Mouse (Mus musculus) MEL (cell line): ENCODE results near the gene Ntng1. TPM values are rescaled to one million over a fixed set of nuclear protein-coding genes. Genes with fewer than 3 reads are reported as not detected.

Source experiments
- DNase-seq: peaks from one replicate; pipeline ENCODE4 v3.0.0; 2011; ENCODE audit warnings: low read depth, low spot score
- H3K27ac ChIP-seq: 2 replicates; pipeline ENCODE4 v1.5.1; 2012; ENCODE audit warnings: low read depth, mild to moderate bottlenecking, control low read depth, low read length, moderate library complexity; ENCODE audit not compliant: control insufficient read depth
- H3K27me3 ChIP-seq, 2 experiments: fragments of 150-350 bp in 1 of 2; sonication (generic) in 1 of 2; 2 replicates each; pipeline ENCODE4 v1.6.1; 2012; ENCODE audit warnings: low read length in 2 of 2, mild to moderate bottlenecking in 2 of 2, improper control_type of control experiment in 1 of 2, moderate library complexity in 1 of 2; ENCODE audit not compliant: insufficient read depth in 2 of 2, control insufficient read depth in 1 of 2
- H3K36me3 ChIP-seq, 2 experiments: 2 replicates each; pipeline ENCODE4 v1.6.1; 2012 to 2014; ENCODE audit warnings: low read length in 2 of 2, improper control_type of control experiment in 1 of 2, inconsistent platforms in 1 of 2, mild to moderate bottlenecking in 1 of 2; ENCODE audit not compliant: insufficient read depth in 2 of 2, control insufficient read depth in 1 of 2
- H3K4me1 ChIP-seq, 2 experiments: fragments of 150-350 bp in 1 of 2; sonication (generic) in 1 of 2; 2 replicates each; pipeline ENCODE4 v1.6.1; 2012; ENCODE audit warnings: low read length in 2 of 2, improper control_type of control experiment in 1 of 2, mild to moderate bottlenecking in 1 of 2; ENCODE audit not compliant: insufficient read depth in 2 of 2, control insufficient read depth in 1 of 2
- H3K4me3 ChIP-seq, 2 experiments: fragments of 150-350 bp in 1 of 2; sonication (generic) in 1 of 2; 2 replicates each; pipeline ENCODE4 v1.5.1; 2012; ENCODE audit warnings: low read depth in 2 of 2, low read length in 2 of 2, mild to moderate bottlenecking in 2 of 2, moderate library complexity in 2 of 2, control low read depth in 1 of 2, improper control_type of control experiment in 1 of 2; ENCODE audit not compliant: control insufficient read depth in 1 of 2, insufficient read depth in 1 of 2
- H3K79me2 ChIP-seq: 2 replicates; pipeline ENCODE4 v1.6.1; 2012; ENCODE audit warnings: mild to moderate bottlenecking, low read length, moderate library complexity; ENCODE audit not compliant: control insufficient read depth, poor library complexity, insufficient read depth
- H3K9ac ChIP-seq: 2 replicates; pipeline ENCODE4 v1.6.1; 2012; ENCODE audit warnings: low read depth, mild to moderate bottlenecking, control low read depth, low read length, moderate library complexity; ENCODE audit not compliant: control insufficient read depth, poor library complexity, severe bottlenecking
- H3K9me3 ChIP-seq: fragments of 150-350 bp; sonication (generic); replicated peaks from 2 replicates; pipeline ENCODE4 v1.6.1; 2012; ENCODE audit warnings: mild to moderate bottlenecking, low read length, improper control_type of control experiment, moderate library complexity; ENCODE audit not compliant: insufficient read depth
- CHD2 ChIP-seq: IDR thresholded peaks from 2 replicates; pipeline ENCODE4 v1.6.1; 2011; ENCODE audit warnings: low read length, improper control_type of control experiment
- CTCF ChIP-seq, 3 experiments: IDR thresholded peaks in 2 of 3; conservative IDR thresholded peaks in 1 of 3; 2 replicates each; pipeline ENCODE4 v1.5.1; 2011 to 2012; ENCODE audit warnings: low read length in 3 of 3, low read depth in 2 of 3, mild to moderate bottlenecking in 2 of 3, improper control_type of control experiment in 1 of 3, inconsistent platforms in 1 of 3, mixed read lengths in 1 of 3, moderate library complexity in 1 of 3; ENCODE audit not compliant: control insufficient read depth in 1 of 3, insufficient read depth in 1 of 3, poor library complexity in 1 of 3, severe bottlenecking in 1 of 3
- ELF1 ChIP-seq: IDR thresholded peaks from 2 replicates; pipeline ENCODE4 v1.6.1; 2014; ENCODE audit warnings: low read depth, mild to moderate bottlenecking, inconsistent platforms, low read length, improper control_type of control experiment, moderate library complexity
- JUND ChIP-seq: IDR thresholded peaks from 2 replicates; pipeline ENCODE4 v1.6.1; 2011; ENCODE audit warnings: low read depth, mild to moderate bottlenecking, improper control_type of control experiment, low read length
- MAFK ChIP-seq: IDR thresholded peaks from 2 replicates; pipeline ENCODE4 v1.6.1; 2011; ENCODE audit warnings: low read depth, mild to moderate bottlenecking, low read length, improper control_type of control experiment, borderline replicate concordance
- MEF2A ChIP-seq: IDR thresholded peaks from 2 replicates; pipeline ENCODE4 v1.6.1; 2014; ENCODE audit warnings: low read depth, mild to moderate bottlenecking, inconsistent platforms, low read length, improper control_type of control experiment; ENCODE audit not compliant: poor library complexity, insufficient replicate concordance, severe bottlenecking; ENCODE audit errors: extremely low read depth
- MYC ChIP-seq: IDR thresholded peaks from 2 replicates; pipeline ENCODE4 v1.6.1; 2011; ENCODE audit warnings: low read depth, mild to moderate bottlenecking, low read length, improper control_type of control experiment, moderate library complexity
- RAD21 ChIP-seq: IDR thresholded peaks from 2 replicates; pipeline ENCODE4 v1.6.1; 2011; ENCODE audit warnings: mild to moderate bottlenecking, low read depth, low read length, improper control_type of control experiment
- SIN3A ChIP-seq: IDR thresholded peaks from 2 replicates; pipeline ENCODE4 v1.6.1; 2012; ENCODE audit warnings: low read length, improper control_type of control experiment, inconsistent platforms
- SMC3 ChIP-seq: IDR thresholded peaks from 2 replicates; pipeline ENCODE4 v1.6.1; 2011; ENCODE audit warnings: low read depth, low read length, improper control_type of control experiment
- TBP ChIP-seq: IDR thresholded peaks from 2 replicates; pipeline ENCODE4 v1.8.0; 2011; ENCODE audit warnings: low read depth, low read length, improper control_type of control experiment
- TCF12 ChIP-seq: IDR thresholded peaks from 2 replicates; pipeline ENCODE4 v1.6.1; 2014; ENCODE audit warnings: low read depth, mild to moderate bottlenecking, inconsistent platforms, low read length, improper control_type of control experiment, moderate library complexity
- UBTF ChIP-seq: IDR thresholded peaks from 2 replicates; pipeline ENCODE4 v1.6.1; 2012; ENCODE audit warnings: low read depth, mild to moderate bottlenecking, inconsistent platforms, low read length, improper control_type of control experiment, moderate library complexity, borderline replicate concordance; ENCODE audit not compliant: insufficient read depth
- USF1 ChIP-seq: IDR thresholded peaks from 2 replicates; pipeline ENCODE4 v1.6.1; 2014; ENCODE audit warnings: low read depth, mild to moderate bottlenecking, inconsistent platforms, low read length, improper control_type of control experiment, moderate library complexity
- USF2 ChIP-seq, 2 experiments: IDR thresholded peaks; 2 replicates each; pipeline ENCODE4 v1.6.1; 2011 to 2012; ENCODE audit warnings: improper control_type of control experiment in 2 of 2, low read length in 2 of 2, borderline replicate concordance in 1 of 2, inconsistent platforms in 1 of 2, low read depth in 1 of 2, mild to moderate bottlenecking in 1 of 2; ENCODE audit not compliant: insufficient read depth in 1 of 2
- ZC3H11A ChIP-seq: IDR thresholded peaks from 2 replicates; pipeline ENCODE4 v1.6.1; 2012; ENCODE audit warnings: low read depth, mild to moderate bottlenecking, inconsistent platforms, low read length, improper control_type of control experiment
- polyA plus RNA-seq, 2 experiments: library from polyadenylated mRNA; stranded (reverse) in 1 of 2; unstranded in 1 of 2; fragments of >175 nt in 1 of 2; fragments of >200 nt in 1 of 2; gene quantifications; 2 replicates each; pipeline versions ENCODE4 v1.2.1 to v1.2.4; 2012; ENCODE audit warnings: low replicate concordance in 2 of 2, low read depth in 1 of 2; ENCODE audit not compliant: insufficient read length in 2 of 2, insufficient read depth in 1 of 2, missing spikeins in 1 of 2
- total RNA-seq: library from RNA; depleted of rRNA; stranded (reverse); fragments of 300-350 nt; gene quantifications from 2 replicates; pipeline ENCODE4 v1.2.3, GENCODE M21; 2012

Gene Ntng1
- total and polyA plus RNA-seq, 3 experiments = not detected

GRCm38 (mm10) chr3:109917926-109918694, 225.7 kb downstream of the Ntng1 start:
- no peaks in the 10 kb centered on the region for H3K79me2 ChIP-seq
- H3K27me3 ChIP-seq = no peaks in the 10 kb centered on the region
- DNase-seq = no peak
- no peaks in the 10 kb centered on the region for H3K36me3 ChIP-seq
- no peak overlapping the region for H3K27ac ChIP-seq
- H3K9me3 ChIP-seq = no peaks in the 10 kb centered on the region
- TF ChIP-seq TBP = no peak
- TF ChIP-seq JUND = no peak
- TF ChIP-seq MAFK = no peak
- TF ChIP-seq SMC3 = no peak
- TF ChIP-seq ELF1 = no peak
- TF ChIP-seq USF1 = no peak
- TF ChIP-seq ZC3H11A = no peak
- no peak for TF ChIP-seq SIN3A
- TF ChIP-seq USF2 (IDR thresholded peaks at IDR 0.05; ENCODE audit: borderline replicate concordance in 1 of 2, insufficient read depth in 1 of 2, low read depth in 1 of 2, low read length in 2 of 2) = no peak
- TF ChIP-seq UBTF = no peak
- no peak for TF ChIP-seq CTCF (IDR thresholded peaks at IDR 0.05 in 2 of 3, conservative IDR thresholded peaks at IDR 0.05 in 1 of 3; ENCODE audit: control insufficient read depth in 1 of 3, insufficient read depth in 1 of 3, low read depth in 2 of 3, low read length in 3 of 3, poor library complexity in 1 of 3, severe bottlenecking in 1 of 3)
- TF ChIP-seq, all 39 proteins: peak for 0
- no peaks in the 10 kb centered on the region for H3K4me1 ChIP-seq
- no peak overlapping the region for H3K4me3 ChIP-seq
- no peak overlapping the region for H3K9ac ChIP-seq

- no peak for DNase-seq
- Histone ChIP-seq H3K27me3 (no peaks in the 10 kb centered on the region), H3K27ac (no peak overlapping the region), H3K36me3 (no peaks in the 10 kb centered on the region), H3K4me1 (no peaks in the 10 kb centered on the region), H3K9me3 (no peaks in the 10 kb centered on the region), H3K4me3 (no peak overlapping the region), H3K79me2 (no peaks in the 10 kb centered on the region), H3K9ac (no peak overlapping the region)
- TF ChIP-seq CHD2 (no peak), MYC (no peak), RAD21 (no peak), TCF12 (no peak), MEF2A (no peak), SMC3 (no peak)
Measured at GRCm38 (mm10) chr3:109917077-109917476, 226.7 kb downstream of the Ntng1 start.
